Mouse (Mus musculus) heart, embryonic 15.5 days (tissue): ENCODE results near the gene Zfp989. TPM values are rescaled to one million over a fixed set of nuclear protein-coding genes. Genes with fewer than 3 reads are reported as not detected.
"Not testable (repeated sequence)": the region's sequence is repeated elsewhere in the genome, so short reads cannot be mapped to it uniquely, and the experiment has no call there.

ENCODE experiments used
- ATAC-seq: fragments of 200-750 bp; cut with Nextera tagmentation; replicated peaks from 2 replicates; pipeline ENCODE4 v1.8.0; 2017; ENCODE audit warnings: low read depth, moderate TSS enrichment; ENCODE audit not compliant: insufficient number of reproducible peaks, insufficient read depth, low FRiP score
- H3K27ac ChIP-seq: fragments of 300-500 bp; sonication (generic); 2 replicates; pipeline ENCODE4 v1.5.1; 2015; ENCODE audit warnings: mild to moderate bottlenecking, inconsistent platforms
- H3K27me3 ChIP-seq: fragments of 300-500 bp; sonication (generic); 2 replicates; pipeline ENCODE4 v1.6.1; 2015; ENCODE audit warnings: inconsistent platforms
- H3K36me3 ChIP-seq: fragments of 300-500 bp; sonication (generic); 2 replicates; pipeline ENCODE4 v1.6.1; 2015; ENCODE audit warnings: mild to moderate bottlenecking, inconsistent platforms
- H3K4me1 ChIP-seq: fragments of 300-500 bp; sonication (generic); replicated peaks from 2 replicates; pipeline ENCODE4 v1.6.1; 2015; ENCODE audit warnings: inconsistent platforms
- H3K4me2 ChIP-seq: fragments of 300-500 bp; sonication (generic); 2 replicates; pipeline ENCODE4 v1.6.1; 2015; ENCODE audit warnings: inconsistent platforms, mild to moderate bottlenecking, moderate library complexity
- H3K4me3 ChIP-seq: fragments of 300-500 bp; sonication (generic); 2 replicates; pipeline ENCODE4 v1.5.1; 2015; ENCODE audit warnings: mild to moderate bottlenecking, inconsistent platforms
- H3K9ac ChIP-seq: fragments of 300-500 bp; sonication (generic); 2 replicates; pipeline ENCODE4 v1.6.1; 2015; ENCODE audit warnings: mild to moderate bottlenecking, inconsistent platforms
- H3K9me3 ChIP-seq: fragments of 300-500 bp; sonication (generic); replicated peaks from 2 replicates; pipeline ENCODE4 v1.6.1; 2016; ENCODE audit warnings: inconsistent platforms
- WGBS: fragments of 180-500 bp; shearing (Covaris S2); methylation state at CpG from one replicate; pipeline ENCODE4 v1.1.7; 2015; ENCODE audit warnings: mixed read lengths; 5-methylcytosine and 5-hydroxymethylcytosine counted together
- polyA plus RNA-seq: library from polyadenylated mRNA; unstranded; fragments of >200 nt; fragmentation: Nextera tagmentation; extraction: Ambion mirVana; gene quantifications from 2 replicates; pipeline ENCODE4 v1.2.1, GENCODE M21; 2015

Gene Zfp989
- not detected in 2 replicates for polyA plus RNA-seq

DNA sequence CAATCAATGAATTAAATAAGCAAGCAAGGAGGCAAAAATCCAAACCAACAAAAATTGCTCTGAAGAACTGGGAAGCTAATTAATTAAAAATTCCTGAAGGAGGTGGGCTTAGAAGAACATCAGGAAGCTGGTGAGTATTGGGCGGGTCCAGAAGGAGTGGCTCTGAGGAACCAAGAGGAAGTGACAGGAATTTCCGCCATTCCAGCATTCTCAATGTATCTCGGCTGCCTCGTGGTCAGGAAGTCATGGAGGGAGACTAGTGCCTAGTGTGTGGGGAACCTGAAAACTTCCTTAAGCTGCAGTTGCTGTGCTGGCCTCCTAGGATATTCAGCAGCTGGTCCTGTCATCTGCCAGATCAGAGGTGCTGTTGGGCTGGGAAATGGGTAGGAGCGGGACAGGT, at the start of gene Zfp989:
Zfp989 (plus strand) TSS at position 220 of the 400 bp plus-strand sequence.
- 77% methylated on average over 5 of the region's 5 CpGs for WGBS
- not testable (repeated sequence) for H3K9me3 ChIP-seq, ATAC-seq, H3K27ac ChIP-seq, H3K9ac ChIP-seq, H3K36me3 ChIP-seq, H3K4me3 ChIP-seq, H3K27me3 ChIP-seq, H3K4me2 ChIP-seq, H3K4me1 ChIP-seq

DNA sequence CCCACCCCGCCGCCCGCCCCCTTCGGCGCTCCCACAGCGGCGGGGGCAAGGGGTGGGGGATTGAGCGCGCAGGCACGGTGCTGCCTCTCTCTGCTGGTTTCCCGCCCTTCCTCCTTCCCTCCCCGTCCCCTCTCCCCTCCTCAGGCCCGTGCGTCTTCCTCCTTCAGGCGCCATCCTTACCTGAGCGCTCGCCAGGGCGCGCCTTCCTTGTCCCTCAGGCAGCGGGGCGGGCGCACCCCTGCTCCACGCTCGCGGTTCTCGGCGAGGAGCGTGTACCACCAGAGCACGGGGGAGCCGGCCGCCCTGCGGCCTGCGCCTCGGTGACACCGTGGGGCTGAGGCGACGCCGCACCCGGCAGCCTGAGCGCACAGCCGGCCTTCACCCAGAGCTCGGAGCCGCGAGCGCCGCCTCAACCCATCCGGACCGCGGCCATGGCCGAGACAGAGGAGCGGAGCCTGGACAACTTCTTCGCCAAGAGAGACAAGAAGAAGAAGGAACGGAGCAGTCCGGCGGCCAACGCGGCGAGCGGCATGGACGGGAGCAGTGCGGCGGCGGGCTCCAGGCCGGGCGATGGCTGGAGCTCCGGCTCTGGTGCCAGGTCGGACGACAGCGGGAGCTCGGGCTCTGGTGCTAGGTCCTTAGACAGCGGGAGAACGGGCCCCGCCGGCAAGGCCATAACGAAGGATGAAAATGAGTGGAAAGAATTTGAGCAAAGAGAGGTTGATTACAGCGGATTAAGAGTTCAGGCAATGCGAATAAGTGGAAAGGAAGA, 39.3 kb upstream of the Zfp989 start:
- Histone ChIP-seq H3K36me3 (no peaks in the 10 kb centered on the region), H3K9ac (no peak overlapping the region), H3K4me1 (no peaks in the 10 kb centered on the region), H3K27ac (no peak overlapping the region), H3K9me3 (peaks cover 10% of the 10 kb centered on the region; the same call in 1 of the 2 replicates), H3K4me2 (peak overlapping the region; percentile 56), H3K4me3 (peak overlapping the region; percentile 30), H3K27me3 (peaks cover 11% of the 10 kb centered on the region)
- peak; percentile 66; the same call in 1 of the 2 replicates for ATAC-seq
- WGBS: 7% methylated on average over 77 of the region's 77 CpGs

DNA sequence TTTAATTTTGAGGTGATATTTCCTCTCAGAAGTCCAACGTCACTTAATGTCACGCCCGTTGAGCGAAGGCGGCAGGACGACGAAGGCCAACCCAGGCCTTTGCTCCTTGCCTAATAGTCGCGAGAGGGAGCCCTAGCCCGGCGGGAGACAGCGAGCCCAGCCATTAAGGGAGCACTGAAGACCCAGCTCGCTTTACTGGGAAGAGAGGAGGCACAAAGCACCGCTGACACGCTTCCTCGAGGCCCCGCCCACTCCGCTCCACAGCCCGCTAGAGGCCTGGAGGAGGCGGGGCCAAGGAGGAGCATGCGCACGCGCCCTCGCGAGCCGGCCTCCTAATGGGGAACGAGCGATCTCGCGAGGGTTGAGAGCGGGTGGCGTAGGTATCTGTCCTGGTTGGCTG, 30.1 kb upstream of the Zfp989 start:
- not testable (repeated sequence) for H3K9ac ChIP-seq, H3K4me2 ChIP-seq, H3K36me3 ChIP-seq, H3K4me1 ChIP-seq, H3K27ac ChIP-seq, H3K4me3 ChIP-seq, ATAC-seq, H3K27me3 ChIP-seq, H3K9me3 ChIP-seq
- 49% methylated on average over 32 of the region's 32 CpGs for WGBS

DNA sequence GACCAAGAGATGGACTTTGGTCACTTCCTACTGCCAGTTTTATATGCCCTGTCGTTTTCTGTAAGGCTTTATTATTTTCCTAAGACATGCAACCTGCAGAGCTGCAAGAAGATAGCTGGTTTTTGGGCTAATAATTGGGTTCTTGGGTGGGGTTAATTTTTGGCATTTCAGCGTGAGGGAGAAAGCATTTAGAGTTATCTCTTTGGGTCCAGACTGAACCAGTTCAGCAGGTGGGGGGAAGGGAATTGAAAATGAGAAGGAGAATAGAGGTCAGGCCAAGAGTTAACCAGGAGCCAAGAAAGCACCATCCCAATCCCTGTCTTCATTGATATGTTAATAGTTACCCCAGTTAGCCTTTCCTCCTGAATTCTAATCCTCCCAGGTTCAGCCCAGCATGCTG, 4.8 kb downstream of the Zfp989 start:
- not testable (repeated sequence) for ATAC-seq, H3K27me3 ChIP-seq, H3K9ac ChIP-seq, H3K4me1 ChIP-seq, H3K4me3 ChIP-seq, H3K27ac ChIP-seq, H3K9me3 ChIP-seq, H3K4me2 ChIP-seq, H3K36me3 ChIP-seq
- 15% methylated on average over 2 of the region's 2 CpGs for WGBS

DNA sequence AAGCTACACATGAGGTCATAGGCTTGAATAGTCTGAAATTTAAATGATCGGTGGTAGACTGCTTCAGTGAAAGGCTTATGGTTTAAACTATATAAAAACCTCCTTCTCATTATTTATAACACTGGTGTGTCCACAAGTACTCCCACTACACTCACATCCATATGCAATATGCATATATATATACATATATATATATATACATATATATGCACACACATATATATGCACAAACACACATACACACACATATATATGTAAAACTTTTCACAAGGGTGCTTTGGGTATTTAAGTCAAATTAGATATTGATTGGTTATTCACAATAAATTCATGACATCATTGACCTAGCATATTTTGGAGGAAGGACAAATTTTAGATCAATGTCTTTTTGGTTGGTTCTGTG, 46.6 kb downstream of the Zfp989 start:
- H3K36me3 ChIP-seq, H3K4me2 ChIP-seq, H3K9ac ChIP-seq, H3K9me3 ChIP-seq, H3K27me3 ChIP-seq, H3K4me1 ChIP-seq, ATAC-seq, H3K4me3 ChIP-seq, H3K27ac ChIP-seq: not testable (repeated sequence)
- WGBS: no CpG with 5 or more reads among the region's 1 CpGs

DNA sequence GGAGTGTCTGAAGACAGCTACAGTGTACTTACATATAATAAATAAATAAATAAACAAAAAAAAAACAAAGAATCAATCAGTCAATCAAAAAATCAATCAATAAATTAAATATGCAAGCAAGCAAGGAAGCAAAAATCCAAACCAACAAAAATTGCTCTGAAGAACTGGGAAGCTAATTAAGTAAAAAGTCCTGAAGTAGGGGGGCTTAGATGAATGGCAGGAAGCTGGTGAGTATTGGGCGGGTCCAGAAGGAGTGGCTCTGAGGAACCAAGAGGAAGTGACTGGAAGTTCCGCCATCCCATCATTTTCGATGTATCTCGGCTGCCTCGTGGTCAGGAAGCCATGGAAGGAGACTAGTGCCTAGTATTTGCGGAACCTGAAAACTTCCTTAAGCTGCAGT, 49.8 kb downstream of the Zfp989 start, which contains the start of gene Rex2:
Rex2 (plus strand) TSS at position 301 of the 400 bp plus-strand sequence.
- not testable (repeated sequence) for H3K4me2 ChIP-seq, H3K27me3 ChIP-seq, H3K4me3 ChIP-seq, H3K4me1 ChIP-seq, H3K9me3 ChIP-seq, H3K9ac ChIP-seq, H3K27ac ChIP-seq, ATAC-seq, H3K36me3 ChIP-seq
- WGBS: no CpG with 5 or more reads among the region's 6 CpGs

DNA sequence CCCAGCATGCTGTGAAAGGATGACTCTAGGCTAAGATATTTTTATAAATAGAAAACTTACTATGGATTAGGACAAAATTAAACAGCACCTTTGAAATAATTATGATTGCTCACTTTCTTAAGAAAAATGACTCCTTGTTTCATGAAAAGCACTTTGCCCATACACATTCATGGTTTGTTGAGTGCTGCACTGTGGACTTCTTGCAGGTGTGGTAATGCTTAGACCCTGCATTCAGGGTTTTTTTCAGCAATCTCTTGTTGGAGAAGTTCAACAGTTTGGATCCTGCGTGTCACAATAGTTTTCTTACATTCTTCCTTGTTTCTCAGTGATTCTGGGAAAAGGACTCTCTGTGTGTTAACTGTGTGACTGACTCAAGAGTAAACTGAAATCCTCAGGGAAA, 54.6 kb downstream of the Zfp989 start:
- not testable (repeated sequence) for H3K4me2 ChIP-seq, H3K27me3 ChIP-seq, H3K36me3 ChIP-seq, H3K27ac ChIP-seq, ATAC-seq, H3K9ac ChIP-seq, H3K4me1 ChIP-seq, H3K9me3 ChIP-seq, H3K4me3 ChIP-seq
- WGBS: 39% methylated on average over 1 of the region's 1 CpGs

DNA sequence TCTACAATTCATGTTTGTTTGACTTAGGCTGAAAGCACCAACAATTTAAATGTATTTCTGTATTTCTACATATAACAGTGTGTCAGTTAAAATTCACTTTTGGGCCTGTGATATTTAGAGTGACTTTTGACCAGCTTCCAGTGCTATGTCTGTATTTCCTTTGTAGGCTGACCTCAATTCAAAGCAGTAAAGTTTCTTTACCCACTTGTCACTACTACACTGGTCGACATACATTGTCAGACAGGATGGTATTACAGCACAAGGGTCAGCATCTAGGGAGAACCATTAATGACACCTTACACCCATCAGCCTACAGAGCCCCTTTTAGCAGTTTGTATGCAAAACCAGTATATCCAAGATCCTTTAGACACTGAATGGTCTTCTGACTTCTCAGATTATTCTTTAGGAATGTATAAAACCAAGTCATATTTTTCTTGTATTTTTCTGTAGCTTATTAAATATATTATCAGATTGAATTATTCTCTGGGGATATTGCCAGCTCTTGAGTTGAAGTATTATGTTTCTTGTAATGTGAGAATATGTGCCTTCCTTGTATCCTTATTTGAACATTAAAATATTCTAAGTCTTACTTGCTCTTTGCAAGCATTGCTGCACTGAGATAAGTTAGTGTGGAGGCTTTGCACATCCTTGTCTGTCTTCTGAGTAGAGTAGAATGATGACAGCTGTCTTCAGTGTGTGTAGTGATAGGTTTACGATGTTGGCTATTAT, 59.7 kb downstream of the Zfp989 start:
- not testable (repeated sequence) for H3K4me2 ChIP-seq, H3K27ac ChIP-seq, H3K27me3 ChIP-seq, H3K9me3 ChIP-seq, H3K9ac ChIP-seq, H3K4me3 ChIP-seq, H3K36me3 ChIP-seq, H3K4me1 ChIP-seq
- ATAC-seq: peak; percentile 43; the same call in 1 of the 2 replicates
- 84% methylated on average over 1 of the region's 2 CpGs for WGBS

Other genes with a start within 250 kb of the Zfp989 start
- not detected in 2 replicates for gene Gm21411, start 62.4 kb upstream of the Zfp989 start, polyA plus RNA-seq
- gene Rex2, start 49.9 kb downstream of the Zfp989 start, polyA plus RNA-seq: not detected in 2 replicates
- 4.1 and 5.6 TPM in 2 replicates for gene Zfp991, start 160.1 kb downstream of the Zfp989 start, polyA plus RNA-seq